Mouse (Mus musculus): ENCODE results near the gene Inpp5e. TPM values are rescaled to one million over a fixed set of nuclear protein-coding genes. Genes with fewer than 3 reads are reported as not detected.

Gene Inpp5e
- 11.6 and 17.1 TPM in 2 replicates for polyA plus RNA-seq (2011; ENCODE audit: insufficient read length, low read depth, missing spikeins)

- TF ChIP-seq POLR2A (IDR thresholded peaks at IDR 0.05; ENCODE audit: low read depth, low read length), result peak; percentile 50
- TF ChIP-seq CTCF (IDR thresholded peaks at IDR 0.05; ENCODE audit: borderline replicate concordance, insufficient read depth, low read length), result peak; percentile 82
- Histone ChIP-seq H3K4me1 (ENCODE audit: control insufficient read depth, insufficient read depth, low read length) (peaks cover 17% of the 10 kb centered on the region), H3K4me3 (ENCODE audit: insufficient read depth, low read length) (peak within 1 kb of the TSS; percentile 58)
These were observed at the start of gene Inpp5e for GRCm38 (mm10) chr2:26408515-26409356. TSS of gene Inpp5e (minus strand) at chr2:26409203.

GRCm38 (mm10) chr2:26458402-26459124, 49.6 kb upstream of the Inpp5e start:
- peaks cover 5% of the 10 kb centered on the region for H3K4me1 ChIP-seq (ENCODE audit: control insufficient read depth, insufficient read depth, low read length)
- H3K4me3 ChIP-seq (ENCODE audit: insufficient read depth, low read length), result no peak overlapping the region
- TF ChIP-seq CTCF (IDR thresholded peaks at IDR 0.05; ENCODE audit: borderline replicate concordance, insufficient read depth, low read length) (no peak), POLR2A (IDR thresholded peaks at IDR 0.05; ENCODE audit: low read depth, low read length) (no peak)
- no peak overlapping the region for H3K27ac ChIP-seq (ENCODE audit: insufficient read depth, low read length)

More at GRCm38 (mm10) chr2:26408515-26409356, at the start of gene Inpp5e:
- H3K27ac ChIP-seq (ENCODE audit: insufficient read depth, low read length), result peak within 1 kb of the TSS; percentile 16

GRCm38 (mm10) chr2:26449121-26450060, 40.4 kb upstream of the Inpp5e start:
- Histone ChIP-seq H3K4me3 (ENCODE audit: insufficient read depth, low read length) (no peak overlapping the region), H3K27ac (ENCODE audit: insufficient read depth, low read length) (no peak overlapping the region), H3K4me1 (ENCODE audit: control insufficient read depth, insufficient read depth, low read length) (no peaks in the 10 kb centered on the region; the same call in 1 of the 2 replicates)
- TF ChIP-seq POLR2A (IDR thresholded peaks at IDR 0.05; ENCODE audit: low read depth, low read length) (no peak), CTCF (IDR thresholded peaks at IDR 0.05; ENCODE audit: borderline replicate concordance, insufficient read depth, low read length) (peak; percentile 80)

- Histone ChIP-seq H3K27ac (ENCODE audit: insufficient read depth, low read length) (no peak overlapping the region), H3K4me3 (ENCODE audit: insufficient read depth, low read length) (peak overlapping the region; percentile 65; the same call in 1 of the 2 replicates), H3K4me1 (ENCODE audit: control insufficient read depth, insufficient read depth, low read length) (no peaks in the 10 kb centered on the region; the same call in 1 of the 2 replicates)
- TF ChIP-seq POLR2A (IDR thresholded peaks at IDR 0.05; ENCODE audit: low read depth, low read length) (no peak), CTCF (IDR thresholded peaks at IDR 0.05; ENCODE audit: borderline replicate concordance, insufficient read depth, low read length) (no peak)
These were observed 38.4 kb upstream of the Inpp5e start for GRCm38 (mm10) chr2:26447451-26447850.

GRCm38 (mm10) chr2:26446671-26447070, 37.7 kb upstream of the Inpp5e start:
- Histone ChIP-seq H3K4me3 (ENCODE audit: insufficient read depth, low read length) (peak overlapping the region; percentile 65), H3K27ac (ENCODE audit: insufficient read depth, low read length) (peak overlapping the region; percentile 94), H3K4me1 (ENCODE audit: control insufficient read depth, insufficient read depth, low read length) (no peaks in the 10 kb centered on the region; the same call in 1 of the 2 replicates)

GRCm38 (mm10) chr2:26445666-26446445, 36.9 kb upstream of the Inpp5e start:
- peak overlapping the region; percentile 65 for H3K4me3 ChIP-seq (ENCODE audit: insufficient read depth, low read length)
- TF ChIP-seq CTCF (IDR thresholded peaks at IDR 0.05; ENCODE audit: borderline replicate concordance, insufficient read depth, low read length), result no peak
- TF ChIP-seq POLR2A (IDR thresholded peaks at IDR 0.05; ENCODE audit: low read depth, low read length), result peak; percentile 73
- H3K4me1 ChIP-seq (ENCODE audit: control insufficient read depth, insufficient read depth, low read length), result no peaks in the 10 kb centered on the region; the same call in 1 of the 2 replicates
- H3K27ac ChIP-seq (ENCODE audit: insufficient read depth, low read length), result peak overlapping the region; percentile 94

More at GRCm38 (mm10) chr2:26446671-26447070, 37.7 kb upstream of the Inpp5e start:
- no peak for TF ChIP-seq POLR2A (IDR thresholded peaks at IDR 0.05; ENCODE audit: low read depth, low read length)
- no peak for TF ChIP-seq CTCF (IDR thresholded peaks at IDR 0.05; ENCODE audit: borderline replicate concordance, insufficient read depth, low read length)

GRCm38 (mm10) chr2:26444946-26445665, 36.1 kb upstream of the Inpp5e start, which contains the start of gene Sec16a:
TSS of gene Sec16a (minus strand) at chr2:26445216.
- Histone ChIP-seq H3K27ac (ENCODE audit: insufficient read depth, low read length) (peak within 1 kb of the TSS; percentile 94), H3K4me3 (ENCODE audit: insufficient read depth, low read length) (peak within 1 kb of the TSS; percentile 94), H3K4me1 (ENCODE audit: control insufficient read depth, insufficient read depth, low read length) (no peaks in the 10 kb centered on the region; the same call in 1 of the 2 replicates)
- peak; percentile 92 for TF ChIP-seq POLR2A (IDR thresholded peaks at IDR 0.05; ENCODE audit: low read depth, low read length)
- no peak for TF ChIP-seq CTCF (IDR thresholded peaks at IDR 0.05; ENCODE audit: borderline replicate concordance, insufficient read depth, low read length)

GRCm38 (mm10) chr2:26444368-26444767, 35.4 kb upstream of the Inpp5e start:
- no peak for TF ChIP-seq CTCF (IDR thresholded peaks at IDR 0.05; ENCODE audit: borderline replicate concordance, insufficient read depth, low read length)
- no peak for TF ChIP-seq POLR2A (IDR thresholded peaks at IDR 0.05; ENCODE audit: low read depth, low read length)
- Histone ChIP-seq H3K27ac (ENCODE audit: insufficient read depth, low read length) (peak overlapping the region; percentile 85), H3K4me1 (ENCODE audit: control insufficient read depth, insufficient read depth, low read length) (no peaks in the 10 kb centered on the region; the same call in 1 of the 2 replicates), H3K4me3 (ENCODE audit: insufficient read depth, low read length) (peak overlapping the region; percentile 94)

Measured in embryonic fibroblast, embryonic 13.5 days (primary cell).